Mouse (Mus musculus) lung, postnatal 4 days (tissue): ENCODE data around the gene Scarb1.

Experiments used
- DNase-seq, 2 experiments: peaks; one replicate each; pipeline ENCODE4 v3.0.0; 2021

The Scarb1 gene

GRCm38 (mm10) chr5:125363894-125364293 is 23.0 kb upstream of the Scarb1 start:
- DNase-seq = peak; percentile 59 to 79

GRCm38 (mm10) chr5:125360981-125361510 is 20.2 kb upstream of the Scarb1 start:
- no peak for DNase-seq

- DNase-seq = no peak
Observed at GRCm38 (mm10) chr5:125360566-125360965, 19.7 kb upstream of the Scarb1 start.

GRCm38 (mm10) chr5:125358270-125358608 is 17.3 kb upstream of the Scarb1 start:
- peak; percentile 38 to 42 for DNase-seq

DNA sequence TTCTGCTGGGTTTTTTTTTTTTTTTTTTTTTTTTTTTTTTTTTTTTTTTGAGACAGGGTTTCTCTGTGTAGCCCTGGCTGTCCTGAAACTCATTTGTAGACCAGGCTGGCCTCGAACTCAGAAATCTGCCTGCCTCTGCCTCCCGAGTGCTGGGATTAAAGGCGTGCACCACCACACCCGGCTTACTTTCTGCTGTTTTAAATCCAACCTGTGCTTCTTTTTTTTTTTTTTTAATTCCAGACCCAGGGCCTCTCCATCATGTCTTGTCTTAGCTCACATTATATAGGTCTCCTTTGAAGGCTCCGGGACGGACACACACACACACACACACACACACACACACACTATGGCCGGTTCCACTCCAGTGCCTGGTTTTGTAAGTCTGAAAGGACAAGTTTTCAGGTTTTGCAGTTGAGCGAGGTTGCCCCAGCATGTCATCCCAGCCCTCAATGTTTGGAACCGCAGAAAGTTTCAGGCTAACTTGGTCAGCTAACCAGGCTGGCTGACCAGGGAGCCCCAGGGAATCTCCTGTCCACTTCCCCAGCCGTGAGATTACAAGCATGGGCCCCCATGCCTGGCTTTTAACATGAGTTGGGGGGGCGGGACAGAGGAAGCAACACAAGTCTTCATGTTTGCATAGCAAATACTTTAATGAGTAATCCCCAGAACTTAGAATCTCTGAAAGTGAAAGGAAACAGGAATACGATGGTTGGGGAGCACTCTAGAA is 16.8 kb upstream of the Scarb1 start:
- no peak for DNase-seq

DNA sequence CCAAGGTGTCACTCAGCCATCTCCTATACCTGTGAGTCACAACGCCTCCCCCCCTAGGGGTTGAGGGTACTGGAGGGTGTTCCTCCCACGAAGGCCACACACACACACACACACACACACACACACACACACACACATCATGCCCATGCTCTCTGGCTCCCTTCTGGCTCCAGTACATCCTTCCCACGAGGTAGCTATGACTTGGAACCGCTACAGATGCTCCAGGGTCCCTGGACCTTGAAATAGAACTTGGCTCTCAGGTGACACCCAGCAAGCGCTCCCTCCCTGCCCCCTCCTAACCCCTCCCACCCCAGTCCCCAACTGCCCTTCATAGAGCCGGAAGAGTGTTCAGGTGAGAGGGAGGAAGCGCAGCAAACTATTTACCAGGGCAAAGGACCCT is 14.8 kb upstream of the Scarb1 start:
- DNase-seq = no peak

- no peak for DNase-seq
Observed at GRCm38 (mm10) chr5:125354885-125355492, 14.1 kb upstream of the Scarb1 start.

- no peak for DNase-seq
Observed at GRCm38 (mm10) chr5:125352781-125353294, 11.9 kb upstream of the Scarb1 start.

DNA sequence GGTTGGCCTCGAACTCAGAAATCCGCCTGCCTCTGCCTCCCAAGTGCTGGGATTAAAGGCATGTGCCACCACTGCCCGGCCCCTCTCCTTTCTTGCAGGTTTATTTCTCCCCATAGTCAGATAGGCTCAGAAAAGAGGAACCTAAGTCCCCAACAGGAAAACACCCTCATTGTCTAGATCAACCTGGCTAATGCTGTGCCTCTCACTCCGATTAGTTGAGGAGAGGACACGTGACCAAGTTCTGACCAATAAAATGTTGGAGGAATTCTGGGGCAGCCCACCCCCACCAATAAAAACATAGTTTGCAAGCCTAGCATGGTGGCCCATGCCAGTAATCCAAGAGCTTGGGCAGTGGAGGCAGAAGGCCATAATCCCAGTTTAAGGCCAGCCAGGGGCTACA is 11.0 kb upstream of the Scarb1 start:
- DNase-seq = no peak

DNA sequence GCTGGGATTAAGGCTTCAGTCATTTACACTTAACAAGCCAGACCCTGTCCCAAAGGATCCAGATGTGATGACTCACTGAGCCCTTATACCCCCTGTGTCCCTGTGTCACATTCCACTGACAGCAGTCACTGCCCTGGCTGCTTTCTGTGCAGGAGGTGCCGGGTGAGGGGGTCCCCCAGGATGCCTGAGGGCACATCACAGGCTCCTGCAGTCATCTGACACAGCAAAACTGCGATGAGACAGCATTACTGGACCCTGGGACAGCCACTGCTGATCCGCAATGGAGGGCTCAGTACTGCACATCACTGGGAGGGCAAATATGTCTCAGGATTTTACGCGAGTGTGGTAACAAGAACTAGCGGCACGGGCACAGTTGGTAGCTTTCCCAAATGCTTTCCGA is 10.2 kb upstream of the Scarb1 start:
- DNase-seq = no peak

GRCm38 (mm10) chr5:125349391-125349790 is 8.5 kb upstream of the Scarb1 start:
- no peak for DNase-seq

DNA sequence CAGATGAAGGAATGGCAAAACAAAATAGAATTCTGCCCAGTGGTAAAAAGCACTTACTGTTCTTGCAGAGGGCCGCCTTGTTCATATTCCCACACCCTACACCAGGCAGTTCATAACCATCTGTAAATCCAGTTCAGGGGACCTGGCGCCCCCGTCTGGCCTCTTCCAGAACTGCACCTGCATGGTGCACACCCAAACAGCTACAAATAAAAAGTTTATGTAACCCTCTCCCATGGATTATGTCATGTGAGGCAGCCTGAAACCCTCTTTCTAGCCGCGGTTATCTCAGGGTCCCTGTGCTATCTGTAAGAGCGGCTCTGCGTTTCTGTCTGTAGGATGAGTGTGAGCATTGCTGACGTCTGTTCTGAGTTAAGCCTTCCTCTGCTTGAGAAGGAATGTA is 7.6 kb upstream of the Scarb1 start:
- peak; percentile 64 to 70 for DNase-seq

DNA sequence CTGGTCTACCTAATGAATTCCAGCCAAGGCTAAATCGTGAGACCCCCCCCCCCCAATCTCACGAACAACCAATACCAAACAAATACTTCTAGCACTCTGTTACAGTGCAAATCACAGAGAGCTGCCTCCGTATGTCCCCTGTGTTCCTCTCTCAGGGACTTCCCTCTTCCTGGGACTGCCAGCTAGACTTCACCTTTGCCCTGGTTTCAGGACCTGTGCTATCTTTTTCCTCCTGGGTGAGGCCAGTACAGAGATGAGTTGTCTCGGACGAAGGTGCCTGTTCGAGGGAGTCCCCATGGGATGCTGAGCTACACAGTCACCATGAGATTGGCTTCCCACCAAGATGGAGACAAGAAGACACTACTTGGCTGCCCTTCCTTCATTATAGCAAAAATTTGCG is 7.2 kb upstream of the Scarb1 start:
- DNase-seq = no peak

DNA sequence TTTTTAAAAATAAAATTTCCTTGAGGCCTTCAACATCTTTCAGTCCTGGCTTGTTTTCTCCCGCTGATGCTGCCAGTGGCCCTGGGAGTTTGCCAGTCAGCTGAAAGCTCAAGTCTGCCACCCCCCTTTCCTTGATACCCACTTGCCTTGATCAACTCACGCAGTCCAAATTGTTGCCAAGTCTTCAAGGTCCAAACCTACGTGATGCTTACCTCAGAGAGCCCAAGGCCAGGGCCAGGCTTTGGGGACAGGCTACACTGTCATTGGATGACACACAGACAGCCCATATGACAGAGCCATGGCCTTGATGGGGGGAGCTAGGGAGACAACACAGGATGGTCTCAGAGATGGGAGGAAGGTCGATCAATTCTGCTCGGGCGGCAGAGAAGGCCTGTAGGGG is 3.4 kb upstream of the Scarb1 start:
- no peak for DNase-seq

DNA sequence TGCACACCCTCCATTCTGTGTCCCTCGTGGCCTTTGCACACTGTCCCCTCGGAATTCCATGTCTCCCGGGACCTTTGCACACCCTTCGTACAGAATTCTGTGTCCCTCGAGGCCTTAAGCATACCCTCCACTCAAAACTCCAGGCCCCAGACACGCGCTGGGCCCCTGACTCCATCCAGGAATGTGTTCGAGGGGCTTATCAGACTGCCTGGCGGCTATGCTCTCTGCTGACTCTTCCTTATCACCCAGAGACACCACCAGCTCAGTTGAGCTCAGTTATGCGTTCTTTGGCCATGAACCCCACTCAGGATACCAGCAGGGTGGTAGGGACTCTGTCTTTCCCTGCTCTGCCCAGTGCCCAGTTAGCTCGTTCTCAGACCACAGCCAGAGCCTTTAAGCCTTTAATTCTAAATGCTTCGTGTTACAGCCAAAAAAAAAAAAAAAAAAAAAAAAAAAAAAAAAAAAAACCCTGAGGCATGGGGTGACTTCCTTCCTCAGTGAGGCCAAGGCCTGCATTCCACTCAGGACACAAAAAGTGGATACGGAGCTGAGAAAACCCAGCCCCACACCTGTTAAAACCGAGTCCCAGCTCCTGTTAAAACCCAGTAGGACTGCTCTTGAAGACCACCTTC is 681 bp upstream of the Scarb1 start:
- no peak for DNase-seq

- DNase-seq = peak; percentile 32 to 41
Observed at GRCm38 (mm10) chr5:125339851-125340531, 903 bp downstream of the Scarb1 start.

DNA sequence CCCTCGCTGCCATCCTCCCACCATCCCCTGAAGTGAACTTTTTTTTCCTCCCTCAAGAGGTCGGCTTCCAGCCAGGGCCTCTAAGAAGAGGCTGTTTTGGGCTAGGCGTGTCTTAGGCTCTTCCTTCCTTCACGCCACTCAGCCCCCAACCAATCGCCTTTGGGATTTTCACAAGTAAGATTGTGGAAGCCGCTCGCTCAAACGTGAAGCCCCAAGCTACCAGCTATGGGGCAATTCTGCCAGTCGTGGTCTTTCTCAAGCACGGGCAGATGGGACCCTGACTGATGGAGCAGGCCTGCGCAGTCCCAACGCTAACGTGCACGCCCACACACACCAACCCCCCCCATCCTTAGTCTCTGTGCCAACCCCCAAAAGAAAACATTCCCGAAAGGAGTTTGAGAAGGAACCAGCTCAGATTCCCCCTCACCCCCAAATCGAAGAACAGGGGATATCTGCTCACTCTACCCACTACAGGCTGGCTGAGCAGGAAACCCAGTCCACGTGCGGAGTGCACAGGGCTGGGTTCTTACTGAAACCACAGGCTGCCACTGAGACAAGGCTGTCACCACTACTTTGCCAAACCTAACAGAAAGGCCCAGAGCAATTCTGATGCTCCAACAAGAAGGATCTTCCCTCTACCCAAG is 1.7 kb downstream of the Scarb1 start:
- peak; percentile 68 to 70 for DNase-seq

DNA sequence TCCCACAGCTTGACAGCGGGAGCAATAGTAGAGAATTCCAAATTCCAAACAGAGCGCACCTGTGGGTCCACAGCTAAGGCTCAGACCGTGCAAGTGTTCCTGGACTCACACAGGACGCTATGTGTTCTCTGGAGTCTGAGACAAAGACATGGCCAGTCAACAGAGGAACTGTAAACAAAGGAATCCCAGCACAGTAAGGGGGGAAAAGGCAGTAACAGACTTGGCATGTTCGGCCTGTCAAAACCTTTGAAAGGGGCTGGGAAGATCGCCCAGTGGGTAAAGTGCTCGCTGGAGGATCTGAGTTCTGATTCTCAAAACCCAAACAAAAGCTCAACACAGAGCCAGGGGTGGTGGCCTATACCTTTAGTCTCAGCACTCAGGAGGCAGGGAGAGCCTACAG is 3.4 kb downstream of the Scarb1 start:
- DNase-seq = no peak

DNA sequence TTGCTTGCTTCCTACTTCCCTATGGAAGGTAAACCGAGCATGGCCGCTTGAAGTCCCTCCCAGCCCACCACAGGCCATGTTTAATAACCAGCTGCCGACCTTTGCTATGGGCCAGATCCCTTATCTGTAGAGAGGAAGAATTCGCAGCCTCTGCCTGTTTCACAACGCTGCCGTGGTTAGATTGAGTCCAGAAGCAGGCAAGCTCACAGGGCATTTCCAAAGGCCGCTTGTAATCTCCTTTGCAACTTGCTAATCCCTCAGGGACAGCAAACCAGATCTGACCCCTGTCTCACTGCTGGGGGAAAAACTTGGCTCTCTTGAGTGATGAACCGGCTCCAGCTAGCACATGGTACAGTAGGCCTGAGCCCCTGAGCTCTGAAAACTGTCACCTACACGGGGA is 3.9 kb downstream of the Scarb1 start:
- DNase-seq = no peak

GRCm38 (mm10) chr5:125333009-125333408 is 7.9 kb downstream of the Scarb1 start:
- DNase-seq = peak; percentile 32 to 40

DNA sequence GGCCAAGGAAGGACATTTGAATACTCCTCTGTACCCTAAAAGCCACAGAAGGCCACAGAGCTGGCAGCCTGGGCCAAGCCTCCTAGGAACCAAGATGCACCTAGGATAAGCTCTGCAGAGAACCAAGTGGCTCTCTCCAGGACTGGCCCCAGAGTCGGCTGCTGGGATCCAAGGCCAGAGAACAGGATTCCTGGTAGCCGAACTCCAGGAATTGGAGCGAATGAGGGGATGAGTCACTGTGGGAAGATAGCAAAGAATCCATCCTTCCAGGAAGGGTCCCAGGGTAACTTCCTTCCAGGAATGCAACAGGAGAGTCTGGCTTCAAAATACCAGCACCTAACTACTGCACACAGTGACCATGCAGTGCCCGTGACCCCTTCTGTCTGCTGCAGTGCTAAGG is 8.6 kb downstream of the Scarb1 start:
- DNase-seq = no peak

- no peak for DNase-seq
Observed at GRCm38 (mm10) chr5:125331811-125332210, 9.1 kb downstream of the Scarb1 start.

DNA sequence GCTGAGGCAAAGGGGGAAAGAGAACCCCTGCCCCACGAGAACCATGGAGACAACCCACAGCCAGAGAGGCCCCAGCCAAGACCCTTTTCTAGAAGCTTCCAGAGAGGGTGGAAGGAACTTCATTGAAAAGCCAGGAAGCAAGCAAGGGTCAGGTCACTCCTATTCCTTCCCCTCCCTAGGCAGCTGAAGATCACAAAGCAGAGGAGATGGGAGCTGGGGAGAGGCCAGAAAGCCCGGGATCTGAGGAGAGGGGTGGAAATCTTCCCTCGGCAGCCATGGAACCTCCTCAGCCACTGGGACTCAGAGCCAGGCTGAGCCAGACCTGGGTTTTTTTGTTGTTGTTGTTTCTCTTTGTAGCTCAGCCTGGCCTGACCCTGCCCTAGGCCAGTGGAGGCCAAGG is 9.8 kb downstream of the Scarb1 start:
- DNase-seq = no peak
